Mouse (Mus musculus): ENCODE measurements at regions not wholly inside any gene's neighbourhood (a gene's known extent, or its start where the extent isn't known, plus 50 kb on each side); places are given as distances from the start of the nearest gene placed in this dataset.

DNA sequence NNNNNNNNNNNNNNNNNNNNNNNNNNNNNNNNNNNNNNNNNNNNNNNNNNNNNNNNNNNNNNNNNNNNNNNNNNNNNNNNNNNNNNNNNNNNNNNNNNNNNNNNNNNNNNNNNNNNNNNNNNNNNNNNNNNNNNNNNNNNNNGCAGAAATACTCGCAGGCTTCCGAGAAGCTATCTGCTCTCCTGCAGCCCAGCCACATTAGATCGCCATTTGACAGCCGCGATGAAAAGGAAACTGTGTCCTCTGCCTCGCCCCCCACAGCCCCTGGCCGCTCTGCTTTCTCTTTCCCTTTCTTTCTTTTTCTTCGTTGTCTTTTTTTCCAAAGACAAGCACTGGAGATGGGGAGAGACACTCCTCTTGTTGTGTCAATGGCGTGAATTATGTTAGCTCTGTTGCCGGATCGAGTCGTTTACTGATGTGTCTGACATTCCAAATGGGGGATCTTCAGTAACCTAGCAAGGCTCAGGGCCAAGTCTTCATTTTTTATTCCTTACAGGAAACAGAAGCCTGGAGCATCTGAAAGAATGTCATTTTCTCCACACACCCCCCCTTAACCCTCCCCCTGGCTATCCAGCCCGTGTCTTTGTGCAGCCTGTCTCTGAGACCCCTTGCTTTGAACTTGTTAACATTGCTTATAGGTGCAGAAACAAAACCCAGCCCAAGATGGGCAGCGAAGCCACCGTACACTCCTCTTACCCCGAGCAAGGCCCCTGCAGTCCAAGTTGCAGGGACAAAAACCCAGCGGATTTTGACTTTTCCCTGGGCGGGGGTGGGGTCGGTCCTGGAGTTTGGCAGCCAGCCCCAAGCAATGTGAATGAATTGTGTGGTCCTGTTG lies 169.8 kb downstream of the Foxa2 start:
- Histone ChIP-seq H3K27ac (ENCODE audit: control insufficient read depth, insufficient read depth, low read depth, low read length, poor library complexity) (no peak overlapping the region), H3K4me1 (ENCODE audit: control insufficient read depth, insufficient read depth, low read length) (no peaks in the 10 kb centered on the region), H3K4me3 (replicated peaks; ENCODE audit: control insufficient read depth, low read depth, low read length) (no peak overlapping the region)
- WGBS, result 17% methylated on average over 19 of the region's 19 CpGs
- TF ChIP-seq CTCF (IDR thresholded peaks at IDR 0.05; ENCODE audit: control insufficient read depth, insufficient read depth, low read length) (no peak), POLR2A (IDR thresholded peaks at IDR 0.05; ENCODE audit: borderline replicate concordance, control insufficient read depth, low read depth, low read length) (no peak)

- H3K4me3 ChIP-seq (replicated peaks; ENCODE audit: control insufficient read depth, low read depth, low read length), result no peak overlapping the region
- WGBS, result 78% methylated on average over 3 of the region's 3 CpGs
- TF ChIP-seq POLR2A (IDR thresholded peaks at IDR 0.05; ENCODE audit: borderline replicate concordance, control insufficient read depth, low read depth, low read length), result no peak
- TF ChIP-seq CTCF (IDR thresholded peaks at IDR 0.05; ENCODE audit: control insufficient read depth, insufficient read depth, low read length), result no peak
- H3K27ac ChIP-seq (ENCODE audit: control insufficient read depth, insufficient read depth, low read depth, low read length, poor library complexity), result no peak overlapping the region
- no peaks in the 10 kb centered on the region for H3K4me1 ChIP-seq (ENCODE audit: control insufficient read depth, insufficient read depth, low read length)
Measured at GRCm38 (mm10) chr2:147872972-147873371, 173.8 kb downstream of the Foxa2 start.

- Histone ChIP-seq H3K4me1 (ENCODE audit: control insufficient read depth, insufficient read depth, low read length) (no peaks in the 10 kb centered on the region), H3K4me3 (replicated peaks; ENCODE audit: control insufficient read depth, low read depth, low read length) (no peak overlapping the region), H3K27ac (ENCODE audit: control insufficient read depth, insufficient read depth, low read depth, low read length, poor library complexity) (no peak overlapping the region)
- no peak for TF ChIP-seq POLR2A (IDR thresholded peaks at IDR 0.05; ENCODE audit: borderline replicate concordance, control insufficient read depth, low read depth, low read length)
- no peak for TF ChIP-seq CTCF (IDR thresholded peaks at IDR 0.05; ENCODE audit: control insufficient read depth, insufficient read depth, low read length)
- 48% methylated on average over 6 of the region's 6 CpGs for WGBS
Measured at GRCm38 (mm10) chr2:147851186-147851802, 195.5 kb downstream of the Foxa2 start.

DNA sequence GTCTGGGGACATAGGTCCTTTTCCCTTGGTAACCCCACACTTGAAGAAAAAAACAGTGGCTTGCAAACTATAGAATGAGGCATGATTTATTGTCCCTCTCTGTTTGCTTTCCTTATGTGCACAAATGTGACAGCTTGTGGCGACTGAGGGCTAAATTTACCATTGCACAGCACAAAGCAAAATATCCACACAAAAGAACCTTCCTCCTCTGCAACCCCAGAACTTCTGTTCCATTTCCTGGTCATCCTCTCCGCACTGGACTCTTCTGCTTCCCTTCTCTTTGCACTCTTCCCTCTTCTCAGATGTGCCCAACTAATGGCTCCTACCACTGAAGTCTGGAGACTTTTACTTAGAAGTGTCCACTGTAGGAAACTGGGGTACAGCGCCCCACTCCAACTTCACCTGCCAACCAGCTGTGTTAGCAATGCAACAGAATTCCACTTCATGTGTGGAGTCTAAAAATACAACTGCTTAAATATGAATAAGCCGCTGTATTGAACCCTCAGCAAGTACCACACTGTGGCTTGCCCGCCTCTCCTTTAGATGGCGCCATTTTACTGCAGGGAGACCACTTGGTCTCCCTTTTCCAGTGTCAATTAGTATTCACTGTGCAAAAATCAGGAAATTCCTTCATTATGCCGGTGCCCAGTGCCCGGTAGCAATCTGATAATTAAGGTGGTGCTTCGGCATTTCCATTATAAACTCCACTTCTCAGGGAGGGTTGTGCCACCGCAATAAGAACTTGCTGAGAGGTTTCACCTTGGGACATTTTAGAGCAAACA lies 199.6 kb downstream of the Foxa2 start:
- TF ChIP-seq POLR2A (IDR thresholded peaks at IDR 0.05; ENCODE audit: borderline replicate concordance, control insufficient read depth, low read depth, low read length) (no peak), CTCF (IDR thresholded peaks at IDR 0.05; ENCODE audit: control insufficient read depth, insufficient read depth, low read length) (no peak)
- no peak overlapping the region for H3K27ac ChIP-seq (ENCODE audit: control insufficient read depth, insufficient read depth, low read depth, low read length, poor library complexity)
- 23% methylated on average over 10 of the region's 10 CpGs for WGBS
- no peak overlapping the region for H3K4me3 ChIP-seq (replicated peaks; ENCODE audit: control insufficient read depth, low read depth, low read length)
- H3K4me1 ChIP-seq (ENCODE audit: control insufficient read depth, insufficient read depth, low read length), result no peaks in the 10 kb centered on the region

GRCm38 (mm10) chr2:147845256-147845655 lies 201.5 kb downstream of the Foxa2 start:
- Histone ChIP-seq H3K27ac (ENCODE audit: control insufficient read depth, insufficient read depth, low read depth, low read length, poor library complexity) (no peak overlapping the region), H3K4me3 (replicated peaks; ENCODE audit: control insufficient read depth, low read depth, low read length) (no peak overlapping the region), H3K4me1 (ENCODE audit: control insufficient read depth, insufficient read depth, low read length) (no peaks in the 10 kb centered on the region)
- TF ChIP-seq CTCF (IDR thresholded peaks at IDR 0.05; ENCODE audit: control insufficient read depth, insufficient read depth, low read length), result no peak
- TF ChIP-seq POLR2A (IDR thresholded peaks at IDR 0.05; ENCODE audit: borderline replicate concordance, control insufficient read depth, low read depth, low read length), result no peak
- 66% methylated on average over 1 of the region's 1 CpGs for WGBS

DNA sequence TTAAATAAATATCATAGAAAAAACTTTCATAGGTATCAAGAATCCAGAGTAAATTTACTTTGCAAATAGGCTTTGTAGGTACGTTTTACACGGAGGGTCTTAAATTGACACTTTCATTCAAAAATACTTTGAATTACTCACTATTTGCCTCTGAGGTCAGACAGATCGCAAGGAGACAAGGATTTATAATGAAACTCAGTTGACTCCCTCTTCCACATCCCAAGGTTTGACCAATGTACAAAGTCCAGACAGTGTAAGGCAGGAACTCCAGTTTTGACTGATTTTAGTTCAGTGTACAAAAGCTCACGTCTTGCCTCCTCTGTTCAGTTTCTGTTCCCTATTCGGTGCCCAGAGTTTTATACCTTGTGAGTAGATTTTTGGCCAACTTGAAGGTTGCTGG lies 205.8 kb downstream of the Foxa2 start:
- no peak overlapping the region for H3K4me3 ChIP-seq (replicated peaks; ENCODE audit: control insufficient read depth, low read depth, low read length)
- no peaks in the 10 kb centered on the region for H3K4me1 ChIP-seq (ENCODE audit: control insufficient read depth, insufficient read depth, low read length)
- WGBS, result 70% methylated on average over 5 of the region's 5 CpGs
- no peak for TF ChIP-seq POLR2A (IDR thresholded peaks at IDR 0.05; ENCODE audit: borderline replicate concordance, control insufficient read depth, low read depth, low read length)
- TF ChIP-seq CTCF (IDR thresholded peaks at IDR 0.05; ENCODE audit: control insufficient read depth, insufficient read depth, low read length), result no peak
- no peak overlapping the region for H3K27ac ChIP-seq (ENCODE audit: control insufficient read depth, insufficient read depth, low read depth, low read length, poor library complexity)

- no peak overlapping the region for H3K27ac ChIP-seq (ENCODE audit: control insufficient read depth, insufficient read depth, low read depth, low read length, poor library complexity)
- H3K4me1 ChIP-seq (ENCODE audit: control insufficient read depth, insufficient read depth, low read length), result no peaks in the 10 kb centered on the region
- TF ChIP-seq CTCF (IDR thresholded peaks at IDR 0.05; ENCODE audit: control insufficient read depth, insufficient read depth, low read length), result no peak
- TF ChIP-seq POLR2A (IDR thresholded peaks at IDR 0.05; ENCODE audit: borderline replicate concordance, control insufficient read depth, low read depth, low read length), result no peak
- no peak overlapping the region for H3K4me3 ChIP-seq (replicated peaks; ENCODE audit: control insufficient read depth, low read depth, low read length)
- WGBS, result 76% methylated on average over 4 of the region's 4 CpGs
Measured at GRCm38 (mm10) chr2:147838613-147839012, 208.2 kb downstream of the Foxa2 start.

DNA sequence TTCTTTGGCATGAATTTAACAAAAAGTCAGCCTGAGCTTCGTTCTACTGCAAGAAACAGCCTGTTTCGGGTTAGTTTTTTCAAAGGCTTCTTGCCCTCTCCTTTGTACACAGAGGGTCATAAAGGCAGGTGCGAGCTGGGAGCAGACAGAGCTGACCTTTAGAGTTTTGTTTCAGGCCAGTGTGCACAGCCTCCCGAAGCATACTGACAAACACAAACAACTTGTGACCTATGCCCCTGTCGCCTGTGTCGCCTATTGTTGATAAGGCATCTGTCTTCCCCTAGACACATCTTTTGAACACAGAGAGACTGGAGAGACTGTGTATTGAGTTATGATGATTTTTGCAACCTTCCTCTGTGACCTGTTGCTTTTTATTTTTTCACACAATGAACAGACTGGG lies 216.2 kb downstream of the Foxa2 start:
- no peaks in the 10 kb centered on the region for H3K4me1 ChIP-seq (ENCODE audit: control insufficient read depth, insufficient read depth, low read length)
- no peak for TF ChIP-seq CTCF (IDR thresholded peaks at IDR 0.05; ENCODE audit: control insufficient read depth, insufficient read depth, low read length)
- H3K4me3 ChIP-seq (replicated peaks; ENCODE audit: control insufficient read depth, low read depth, low read length), result no peak overlapping the region
- 46% methylated on average over 6 of the region's 6 CpGs for WGBS
- no peak overlapping the region for H3K27ac ChIP-seq (ENCODE audit: control insufficient read depth, insufficient read depth, low read depth, low read length, poor library complexity)
